Mouse (Mus musculus): ENCODE results near the gene Zfp518a. TPM values are rescaled to one million over a fixed set of nuclear protein-coding genes. Genes with fewer than 3 reads are reported as not detected.

The Zfp518a gene
- polyA plus RNA-seq, 1 experiment from 2014 or later = 8.2 TPM

DNA sequence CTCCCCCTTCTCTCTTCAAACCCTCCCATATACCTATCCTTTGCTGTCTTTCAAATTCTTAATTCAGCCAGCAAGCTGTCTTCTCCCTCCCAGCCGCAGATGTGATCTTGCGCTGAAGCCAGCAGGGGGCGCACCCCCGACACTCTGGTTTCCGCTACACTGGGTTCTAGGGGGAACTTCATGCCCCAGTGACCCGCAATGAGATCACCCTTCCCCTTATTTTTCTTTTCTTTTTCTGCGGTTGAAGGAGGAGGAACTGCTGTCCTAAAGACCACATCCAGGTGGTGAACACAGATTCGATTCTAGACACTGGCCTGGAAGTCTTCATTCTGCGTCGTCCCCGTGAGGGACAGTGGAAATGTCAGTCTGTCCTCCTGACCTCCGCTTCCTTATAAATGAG is 68.5 kb downstream of the Zfp518a start:
- whole genome bisulfite sequencing = 50% methylated on average over 12 of the region's 12 CpGs
- no peak overlapping the region for H3K9ac ChIP-seq (replicated peaks; ENCODE audit: low read depth, low read length)
- no peaks in the 10 kb centered on the region for H3K4me1 ChIP-seq (ENCODE audit: control insufficient read depth, insufficient read depth, low read length)

DNA sequence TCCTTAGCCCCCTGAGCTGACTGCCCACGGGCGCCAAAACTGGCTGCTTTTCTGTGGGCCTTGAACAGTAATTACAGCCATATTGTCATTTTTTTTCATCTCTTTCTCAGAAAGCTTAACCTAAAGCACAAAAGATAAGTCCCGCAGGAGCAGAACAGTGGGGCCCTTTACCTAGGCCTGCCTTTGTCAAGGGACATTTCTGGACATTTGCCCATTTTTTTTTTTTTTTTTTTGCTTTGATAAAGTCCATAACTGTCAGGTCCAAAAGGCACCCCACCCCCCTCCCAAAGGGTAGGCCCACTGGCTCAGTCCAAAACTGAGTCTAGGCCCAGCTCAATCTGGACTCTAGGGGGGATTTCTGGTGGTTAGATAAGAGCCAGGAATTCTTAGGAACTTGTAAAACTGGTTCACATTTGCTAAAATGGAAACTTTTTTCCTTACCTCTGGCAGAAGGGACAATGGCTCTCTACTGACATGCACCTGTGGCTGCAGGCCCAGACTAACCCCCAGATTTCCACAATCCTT is 69.9 kb downstream of the Zfp518a start:
- WGBS = 86% methylated on average over 3 of the region's 3 CpGs
- Histone ChIP-seq H3K9ac (replicated peaks; ENCODE audit: low read depth, low read length) (no peak overlapping the region), H3K36me3 (ENCODE audit: control insufficient read depth, insufficient read depth, low read length) (no peaks in the 10 kb centered on the region), H3K9me3 (ENCODE audit: control insufficient read depth, low read length) (no peaks in the 10 kb centered on the region), H3K4me2 (ENCODE audit: low read depth, low read length) (no peak overlapping the region), H3K27ac (ENCODE audit: low read depth, low read length) (no peak overlapping the region), H3K4me3 (ENCODE audit: low read depth, low read length) (no peak overlapping the region), H3K27me3 (ENCODE audit: control insufficient read depth, insufficient read depth, low read length) (no peaks in the 10 kb centered on the region), H3K4me1 (ENCODE audit: control insufficient read depth, insufficient read depth, low read length) (no peaks in the 10 kb centered on the region)
- no peak for ATAC-seq (ENCODE audit: low read depth)

More for the DNA sequence above, 68.5 kb downstream of the Zfp518a start:
- no peaks in the 10 kb centered on the region for H3K27me3 ChIP-seq (ENCODE audit: control insufficient read depth, insufficient read depth, low read length)
- no peak overlapping the region for H3K27ac ChIP-seq (ENCODE audit: low read depth, low read length)
- no peak for ATAC-seq (ENCODE audit: low read depth)
- H3K4me2 ChIP-seq (ENCODE audit: low read depth, low read length) = no peak overlapping the region
- H3K36me3 ChIP-seq (ENCODE audit: control insufficient read depth, insufficient read depth, low read length) = no peaks in the 10 kb centered on the region
- no peaks in the 10 kb centered on the region for H3K9me3 ChIP-seq (ENCODE audit: control insufficient read depth, low read length)
- H3K4me3 ChIP-seq (ENCODE audit: low read depth, low read length) = no peak overlapping the region

DNA sequence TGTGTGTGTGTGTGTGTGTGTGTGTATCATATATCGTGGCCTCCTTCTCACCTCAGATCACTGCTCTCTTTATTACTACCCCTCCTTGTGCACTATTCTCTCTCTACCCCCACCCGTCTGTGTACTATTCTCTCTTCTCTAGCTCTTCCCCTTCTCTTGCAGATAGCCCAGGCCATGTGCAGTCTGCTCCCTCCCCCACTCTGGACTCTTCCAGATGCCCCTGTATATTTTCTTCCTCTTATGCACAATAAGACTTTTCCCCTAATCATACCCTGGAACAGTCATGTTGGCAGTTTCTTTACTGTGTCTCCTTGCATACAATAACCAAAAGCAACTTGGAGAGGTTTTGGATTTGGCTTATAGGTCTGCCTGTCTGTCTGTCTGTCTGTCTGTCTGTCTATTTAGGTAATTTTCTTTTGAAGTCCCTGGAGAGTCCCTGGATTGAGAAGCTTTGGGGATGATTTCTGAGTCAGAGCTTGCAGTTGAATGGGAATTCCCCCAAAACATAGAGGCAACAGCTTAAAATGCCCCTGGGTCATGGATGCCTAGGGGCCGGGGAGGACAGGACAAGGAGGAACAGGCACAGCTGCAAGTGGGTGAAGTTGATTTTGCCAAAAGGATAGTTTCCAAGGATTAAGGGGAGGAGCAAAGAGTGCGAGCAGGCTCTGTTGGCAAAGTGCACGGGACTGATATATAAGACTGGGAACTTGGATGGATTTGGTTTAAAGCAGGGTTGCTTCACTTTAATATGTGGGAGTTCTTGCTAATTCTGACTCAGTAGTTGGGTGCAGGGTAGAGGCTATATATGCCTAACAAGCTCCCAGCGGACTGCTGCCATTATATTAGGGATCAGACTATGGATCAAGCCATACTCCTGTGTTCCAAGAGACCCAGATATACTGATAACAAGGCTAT is 70.7 kb downstream of the Zfp518a start:
- Histone ChIP-seq H3K4me1 (ENCODE audit: control insufficient read depth, insufficient read depth, low read length) (no peaks in the 10 kb centered on the region), H3K4me3 (ENCODE audit: low read depth, low read length) (no peak overlapping the region), H3K27me3 (ENCODE audit: control insufficient read depth, insufficient read depth, low read length) (no peaks in the 10 kb centered on the region), H3K36me3 (ENCODE audit: control insufficient read depth, insufficient read depth, low read length) (no peaks in the 10 kb centered on the region), H3K9ac (replicated peaks; ENCODE audit: low read depth, low read length) (no peak overlapping the region), H3K27ac (ENCODE audit: low read depth, low read length) (no peak overlapping the region), H3K9me3 (ENCODE audit: control insufficient read depth, low read length) (no peaks in the 10 kb centered on the region), H3K4me2 (ENCODE audit: low read depth, low read length) (no peak overlapping the region)
- WGBS = 82% methylated on average over 5 of the region's 6 CpGs
- no peak for ATAC-seq (ENCODE audit: low read depth)

Small RNAs within 50 kb of the gene (microRNA-seq; reads per million reads assigned to microRNA genes)
- not detected for gene Mir8092

Other genes with a start within 250 kb of the Zfp518a start
- 0.05 and 0.30 TPM in 2 replicates for gene Cc2d2b, start 146.0 kb upstream of the Zfp518a start, polyA plus RNA-seq (2014; fragmentation: Nextera tagmentation; extraction: Ambion mirVana)
- 11.6 and 15.1 TPM in 2 replicates for gene Ccnj, start 63.4 kb upstream of the Zfp518a start, polyA plus RNA-seq (2014; fragmentation: Nextera tagmentation; extraction: Ambion mirVana)
- gene Blnk, start 99.8 kb downstream of the Zfp518a start, polyA plus RNA-seq (2014; fragmentation: Nextera tagmentation; extraction: Ambion mirVana) = 0.82 and 1.1 TPM in 2 replicates
- 0.18 and 0.20 TPM in 2 replicates for gene Dntt, start 134.6 kb downstream of the Zfp518a start, polyA plus RNA-seq (2014; fragmentation: Nextera tagmentation; extraction: Ambion mirVana)
- 0.07 TPM in 1 of 2 replicates, not detected in the other for gene Opalin, start 182.4 kb downstream of the Zfp518a start, polyA plus RNA-seq (2014; fragmentation: Nextera tagmentation; extraction: Ambion mirVana)